Comparison of ENCODE assay signal across 15 mouse cellular contexts in the genomic region with DNA sequence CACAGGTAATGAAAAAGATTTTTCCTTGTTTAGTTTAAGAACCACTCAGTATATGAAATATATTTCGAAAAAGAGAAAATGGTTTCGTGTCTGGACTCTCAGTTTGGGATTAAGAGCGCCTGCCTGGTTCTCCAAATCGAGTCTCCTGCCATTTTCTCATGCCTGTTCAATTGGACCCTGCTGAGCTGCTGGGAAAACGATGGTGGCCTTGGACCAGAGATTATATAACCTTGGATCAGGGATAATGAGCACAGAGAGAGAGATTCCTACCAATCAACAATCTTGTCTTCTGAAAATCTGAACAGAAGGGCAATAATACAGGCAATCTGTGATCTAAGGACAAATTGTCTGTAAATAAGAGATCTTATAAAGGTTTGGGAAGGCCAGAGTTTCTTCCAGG.
DNase-seq lines count a peak whose midpoint lies in the region.
"Had no signal": no experiment of that assay in that cellular context is flagged by ENCODE, and none has a peak within 500 bp of the region (broad histone marks: within the 10 kb centered on the region; RNA-seq: fewer than 3 reads in every experiment).

No protein-coding gene starts in this region.

- peak; percentile 51 for DNase-seq in cerebellum, adult 11-12 months
- no peak for DNase-seq in cerebellum, adult 11 months
- DNase-seq in cerebellum, adult 9-11 months, result peak; percentile 50
- DNase-seq in cerebellum, adult 8-10 months, result no peak
- DNase-seq in cerebellum, postnatal 10 days, result peak; percentile 25 to 36
- no peak for DNase-seq in kidney, postnatal 4 days
- DNase-seq: adrenal gland, postnatal 10 days; adrenal gland, postnatal 36 days; embryo, embryonic 11 days; gastrocnemius, postnatal 10 days; gastrocnemius, postnatal 36 days; heart, adult 2 months; heart, postnatal 14 days; heart, postnatal 4 days; kidney, adult 18-20 months had no signal

Comparison
In these comparisons a context has a peak if more than half of its experiments do, and no peak if none do; other contexts are left out.
1. DNase-seq: peak in cerebellum, adult 11-12 months (single experiment), cerebellum, adult 9-11 months (single experiment) and cerebellum, postnatal 10 days (2 of 2); none in cerebellum, adult 11 months (single experiment), cerebellum, adult 8-10 months (single experiment) and kidney, postnatal 4 days (0 of 2).